Comparison of ENCODE assay signal across 15 mouse cellular contexts in the genomic region with DNA sequence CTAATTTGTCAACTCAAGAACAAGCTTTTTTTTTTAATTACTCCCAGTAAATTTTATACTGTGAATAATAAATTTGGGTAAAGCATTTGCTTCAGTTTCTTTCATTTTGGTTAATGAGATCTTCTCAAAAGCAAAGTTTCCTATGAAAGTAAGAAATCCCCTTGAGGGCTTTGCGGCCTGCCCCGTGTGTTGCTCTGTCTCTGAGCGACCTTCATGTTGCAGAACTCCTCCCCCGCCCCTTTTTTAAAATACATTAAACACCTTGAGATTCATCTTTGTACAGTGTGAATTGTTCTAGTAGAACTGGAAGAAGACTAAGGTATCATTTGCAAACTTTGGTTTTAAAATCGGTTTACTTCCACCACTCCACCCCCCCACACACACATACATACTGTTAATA.
"Had no signal": no experiment of that assay in that cellular context is flagged by ENCODE, and none has a peak within 500 bp of the region (broad histone marks: within the 10 kb centered on the region; RNA-seq: fewer than 3 reads in every experiment).

No protein-coding gene starts in this region.

- DNase-seq: gastrocnemius, adult 2 months; gastrocnemius, postnatal 14 days; gastrocnemius, postnatal 36 days; heart, adult 11 months; heart, adult 2 months; heart, postnatal 14 days; heart, postnatal 36 days; kidney, adult 11 months; kidney, adult 2 months; kidney, postnatal 10 days; kidney, postnatal 25 days; kidney, postnatal 4 days; liver had no signal

- ATAC-seq: hindbrain, postnatal 0 days; intestine, embryonic 16.5 days had no signal
